Mouse (Mus musculus): ENCODE results near the gene Igsf8. TPM values are rescaled to one million over a fixed set of nuclear protein-coding genes. Genes with fewer than 3 reads are reported as not detected.
A peak's percentile ranks its signal among the peaks of the same experiment; 100 is the strongest.

The Igsf8 gene
- polyA plus RNA-seq, 1 experiment from 2014 or later: 45.4 TPM

GRCm38 (mm10) chr1:172317431-172317830 is 56.0 kb downstream of the Igsf8 start:
- no peak overlapping the region for H3K4me3 ChIP-seq
- no peak overlapping the region for H3K27ac ChIP-seq
- H3K9me3 ChIP-seq: no peaks in the 10 kb centered on the region
- ATAC-seq (ENCODE audit: insufficient number of reproducible peaks, insufficient read depth, low FRiP score, low TSS enrichment): no peak
- 0 out of 2 replicates have a peak overlapping the region, but pooled peaks have one; percentile 14 for H3K4me2 ChIP-seq (replicated peaks)
- peaks cover 18% of the 10 kb centered on the region for H3K4me1 ChIP-seq
- H3K9ac ChIP-seq: no peak overlapping the region
- H3K27me3 ChIP-seq: no peaks in the 10 kb centered on the region
- H3K36me3 ChIP-seq: peaks cover 15% of the 10 kb centered on the region; the same call in 1 of the 2 replicates
- WGBS: 47% methylated on average over 18 of the region's 18 CpGs

- H3K4me3 ChIP-seq: no peak overlapping the region
- ATAC-seq (ENCODE audit: insufficient number of reproducible peaks, insufficient read depth, low FRiP score, low TSS enrichment): no peak
- WGBS: 63% methylated on average over 15 of the region's 15 CpGs
- H3K4me2 ChIP-seq (replicated peaks): no peak overlapping the region
- no peaks in the 10 kb centered on the region for H3K9me3 ChIP-seq
- no peak overlapping the region for H3K27ac ChIP-seq
- no peak overlapping the region for H3K9ac ChIP-seq
- peaks cover 15% of the 10 kb centered on the region; the same call in 1 of the 2 replicates for H3K36me3 ChIP-seq
- H3K27me3 ChIP-seq: no peaks in the 10 kb centered on the region
- H3K4me1 ChIP-seq: peaks cover 13% of the 10 kb centered on the region
Measured at GRCm38 (mm10) chr1:172317946-172318345, 56.5 kb downstream of the Igsf8 start.

- Histone ChIP-seq H3K4me3 (no peak overlapping the region), H3K27me3 (no peaks in the 10 kb centered on the region), H3K4me2 (replicated peaks) (no peak overlapping the region), H3K27ac (no peak overlapping the region), H3K4me1 (peaks cover 7% of the 10 kb centered on the region), H3K9ac (no peak overlapping the region), H3K9me3 (no peaks in the 10 kb centered on the region), H3K36me3 (peaks cover 15% of the 10 kb centered on the region; the same call in 1 of the 2 replicates)
- no peak for ATAC-seq (ENCODE audit: insufficient number of reproducible peaks, insufficient read depth, low FRiP score, low TSS enrichment)
- 84% methylated on average over 19 of the region's 19 CpGs for WGBS
Measured at GRCm38 (mm10) chr1:172318424-172319035, 57.1 kb downstream of the Igsf8 start.

- H3K9ac ChIP-seq: no peak overlapping the region
- WGBS: 86% methylated on average over 7 of the region's 7 CpGs
- no peaks in the 10 kb centered on the region for H3K27me3 ChIP-seq
- H3K27ac ChIP-seq: no peak overlapping the region
- peaks cover 5% of the 10 kb centered on the region; the same call in 1 of the 2 replicates for H3K4me1 ChIP-seq
- H3K9me3 ChIP-seq: no peaks in the 10 kb centered on the region
- no peak overlapping the region for H3K4me3 ChIP-seq
- H3K4me2 ChIP-seq (replicated peaks): no peak overlapping the region
- ATAC-seq (ENCODE audit: insufficient number of reproducible peaks, insufficient read depth, low FRiP score, low TSS enrichment): no peak
- H3K36me3 ChIP-seq: peaks cover 15% of the 10 kb centered on the region; the same call in 1 of the 2 replicates
Measured at GRCm38 (mm10) chr1:172319346-172319745, 57.9 kb downstream of the Igsf8 start.

- H3K36me3 ChIP-seq: peaks cover 15% of the 10 kb centered on the region; the same call in 1 of the 2 replicates
- no peak for ATAC-seq (ENCODE audit: insufficient number of reproducible peaks, insufficient read depth, low FRiP score, low TSS enrichment)
- WGBS: 23% methylated on average over 5 of the region's 5 CpGs
- H3K27me3 ChIP-seq: peaks cover 2% of the 10 kb centered on the region; the same call in 1 of the 2 replicates
- no peak overlapping the region for H3K4me3 ChIP-seq
- H3K27ac ChIP-seq: no peak overlapping the region
- H3K4me2 ChIP-seq (replicated peaks): no peak overlapping the region
- no peaks in the 10 kb centered on the region for H3K9me3 ChIP-seq
- peaks cover 5% of the 10 kb centered on the region; the same call in 1 of the 2 replicates for H3K4me1 ChIP-seq
- no peak overlapping the region for H3K9ac ChIP-seq
Measured at GRCm38 (mm10) chr1:172319921-172320411, 58.5 kb downstream of the Igsf8 start.

DNA sequence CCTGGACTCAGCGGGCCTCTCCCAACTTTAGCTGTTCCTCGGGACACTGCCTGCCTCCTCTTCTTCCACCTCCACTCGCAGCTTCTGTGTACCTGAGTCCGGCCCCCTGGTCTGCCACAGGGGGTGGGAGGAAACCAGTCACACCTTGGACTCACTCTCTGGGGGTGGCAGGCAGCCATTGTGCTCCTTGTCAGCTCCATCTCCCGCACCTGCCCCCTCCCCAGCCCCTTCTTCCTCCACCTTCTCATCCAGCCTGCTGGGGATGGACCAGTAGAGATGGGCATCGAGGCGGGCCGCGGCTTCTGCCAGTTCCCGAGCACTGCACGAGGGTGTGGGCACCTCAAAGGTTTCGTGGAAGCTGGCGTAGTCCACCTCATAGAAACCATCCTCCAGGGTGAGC is 61.3 kb downstream of the Igsf8 start:
- Histone ChIP-seq H3K27me3 (peaks cover 30% of the 10 kb centered on the region), H3K9ac (no peak overlapping the region), H3K4me2 (replicated peaks) (no peak overlapping the region), H3K4me3 (no peak overlapping the region), H3K9me3 (no peaks in the 10 kb centered on the region), H3K36me3 (peaks cover 15% of the 10 kb centered on the region; the same call in 1 of the 2 replicates), H3K27ac (no peak overlapping the region), H3K4me1 (no peaks in the 10 kb centered on the region)
- 53% methylated on average over 13 of the region's 13 CpGs for WGBS
- no peak for ATAC-seq (ENCODE audit: insufficient number of reproducible peaks, insufficient read depth, low FRiP score, low TSS enrichment)

- 27% methylated on average over 5 of the region's 5 CpGs for WGBS
- H3K27ac ChIP-seq: no peak overlapping the region
- H3K4me1 ChIP-seq: no peaks in the 10 kb centered on the region
- H3K9me3 ChIP-seq: no peaks in the 10 kb centered on the region
- H3K9ac ChIP-seq: no peak overlapping the region
- ATAC-seq (ENCODE audit: insufficient number of reproducible peaks, insufficient read depth, low FRiP score, low TSS enrichment): no peak
- peaks cover 35% of the 10 kb centered on the region for H3K27me3 ChIP-seq
- H3K36me3 ChIP-seq: peaks cover 9% of the 10 kb centered on the region; the same call in 1 of the 2 replicates
- H3K4me3 ChIP-seq: no peak overlapping the region
- H3K4me2 ChIP-seq (replicated peaks): no peak overlapping the region
Measured at GRCm38 (mm10) chr1:172323298-172323697, 61.9 kb downstream of the Igsf8 start.

- Histone ChIP-seq H3K27ac (no peak overlapping the region), H3K4me2 (replicated peaks) (no peak overlapping the region), H3K9me3 (no peaks in the 10 kb centered on the region), H3K4me3 (no peak overlapping the region), H3K9ac (no peak overlapping the region), H3K36me3 (0 out of 2 replicates have a peak, but pooled peaks cover 6% of the 10 kb centered on the region), H3K27me3 (peaks cover 41% of the 10 kb centered on the region), H3K4me1 (no peaks in the 10 kb centered on the region)
- 53% methylated on average over 6 of the region's 6 CpGs for WGBS
- no peak for ATAC-seq (ENCODE audit: insufficient number of reproducible peaks, insufficient read depth, low FRiP score, low TSS enrichment)
Measured at GRCm38 (mm10) chr1:172323801-172324359, 62.4 kb downstream of the Igsf8 start.

DNA sequence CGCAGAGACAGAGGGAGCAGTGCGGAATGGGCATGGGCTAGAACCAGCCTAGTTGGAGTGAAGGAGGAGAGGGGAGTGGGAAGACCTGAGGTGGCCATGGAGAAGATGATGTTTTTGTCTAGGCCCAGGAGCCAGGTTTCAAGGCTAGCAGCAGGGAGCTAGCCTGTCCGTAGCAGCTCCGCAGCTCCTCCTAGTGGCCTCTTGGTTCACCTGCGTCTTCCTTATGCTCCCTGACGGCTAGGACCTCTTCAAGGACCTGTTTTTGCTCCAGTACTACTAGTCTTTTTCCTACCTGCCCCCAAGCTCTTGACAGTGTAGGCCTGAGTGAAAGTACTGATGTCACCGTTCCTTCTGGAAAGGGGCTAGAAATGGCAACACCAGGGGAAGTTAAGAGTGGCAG is 63.3 kb downstream of the Igsf8 start:
- no peaks in the 10 kb centered on the region for H3K9me3 ChIP-seq
- no peaks in the 10 kb centered on the region for H3K4me1 ChIP-seq
- 11% methylated on average over 7 of the region's 7 CpGs for whole genome bisulfite sequencing
- H3K36me3 ChIP-seq: 0 out of 2 replicates have a peak, but pooled peaks cover 6% of the 10 kb centered on the region
- no peak overlapping the region for H3K9ac ChIP-seq
- no peak overlapping the region for H3K4me3 ChIP-seq
- H3K27ac ChIP-seq: no peak overlapping the region
- no peak overlapping the region for H3K4me2 ChIP-seq (replicated peaks)
- ATAC-seq (ENCODE audit: insufficient number of reproducible peaks, insufficient read depth, low FRiP score, low TSS enrichment): 0 out of 2 replicates have a peak, but pooled peaks have one; percentile 17
- peaks cover 49% of the 10 kb centered on the region for H3K27me3 ChIP-seq

DNA sequence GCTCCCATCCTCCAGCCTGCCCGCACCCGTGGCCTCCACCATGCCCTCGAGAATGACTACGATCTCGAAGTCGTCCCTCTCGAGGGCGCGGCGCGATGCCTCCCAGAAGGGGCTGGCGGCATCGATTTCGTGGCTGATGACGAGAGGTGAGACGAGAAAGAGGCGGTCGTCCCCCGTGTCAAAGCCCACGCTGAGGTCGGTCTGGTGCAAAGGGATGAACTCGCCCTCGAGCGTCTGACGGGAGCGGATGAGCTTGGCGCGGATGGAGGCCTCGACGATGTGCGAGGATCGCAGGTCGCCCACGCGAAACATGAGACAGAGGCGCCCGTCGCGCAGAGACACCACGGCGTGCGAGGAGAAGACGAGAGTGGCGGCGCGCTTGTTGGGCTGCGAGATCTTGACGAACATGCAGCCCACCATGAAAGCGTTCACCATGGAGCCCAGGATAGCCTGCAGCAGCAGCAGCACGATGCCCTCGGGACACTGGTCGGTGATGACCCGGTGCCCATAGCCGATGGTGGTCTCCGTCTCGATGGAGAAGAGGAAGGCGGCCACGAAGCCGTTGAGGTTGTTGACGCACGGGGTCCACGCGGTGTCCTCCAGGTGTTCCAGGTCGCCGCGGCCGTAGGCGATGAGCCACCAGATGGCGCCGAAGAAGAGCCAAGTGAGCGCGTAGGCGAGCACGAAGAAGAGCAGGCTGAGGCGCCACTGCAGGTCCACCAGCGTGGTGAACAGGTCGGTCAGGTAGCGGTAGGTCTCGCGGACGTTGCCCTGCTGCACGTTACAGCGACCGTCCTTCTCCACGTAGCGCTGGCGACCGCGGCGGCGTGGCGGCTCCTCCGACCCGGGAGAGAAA is 64.5 kb downstream of the Igsf8 start:
- Histone ChIP-seq H3K27ac (no peak overlapping the region), H3K36me3 (0 out of 2 replicates have a peak, but pooled peaks cover 2% of the 10 kb centered on the region), H3K4me2 (replicated peaks) (peak overlapping the region; percentile 81), H3K9me3 (no peaks in the 10 kb centered on the region), H3K27me3 (peaks cover 55% of the 10 kb centered on the region), H3K4me1 (no peaks in the 10 kb centered on the region), H3K4me3 (peak overlapping the region; percentile 46), H3K9ac (0 out of 2 replicates have a peak overlapping the region, but pooled peaks have one; percentile 15)
- 22% methylated on average over 93 of the region's 94 CpGs for WGBS
- ATAC-seq (ENCODE audit: insufficient number of reproducible peaks, insufficient read depth, low FRiP score, low TSS enrichment): peak; percentile 58

DNA sequence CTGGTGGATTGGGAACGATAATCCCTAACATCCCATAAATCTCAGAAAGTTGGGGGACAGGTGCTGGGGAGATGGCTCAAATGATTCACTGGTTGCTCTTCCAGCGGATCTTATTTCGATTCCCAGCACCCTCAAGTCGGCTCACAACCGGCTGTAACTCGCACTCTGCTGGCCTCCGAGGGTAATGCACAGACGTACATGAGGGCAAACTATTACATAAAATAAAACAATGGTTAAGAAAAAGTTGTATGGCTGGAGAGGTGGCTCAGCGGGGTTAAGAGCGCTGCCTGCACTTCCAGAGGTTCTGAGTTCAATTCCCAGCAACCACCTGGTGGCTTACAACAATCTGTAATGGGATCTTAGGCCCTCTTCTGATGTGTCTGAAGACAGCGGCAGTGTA is 65.2 kb downstream of the Igsf8 start:
- Histone ChIP-seq H3K4me1 (no peaks in the 10 kb centered on the region), H3K9ac (no peak overlapping the region), H3K27ac (no peak overlapping the region), H3K4me2 (replicated peaks) (peak overlapping the region; percentile 81), H3K27me3 (peaks cover 58% of the 10 kb centered on the region), H3K36me3 (no peaks in the 10 kb centered on the region), H3K9me3 (no peaks in the 10 kb centered on the region), H3K4me3 (peak overlapping the region; percentile 46)
- ATAC-seq (ENCODE audit: insufficient number of reproducible peaks, insufficient read depth, low FRiP score, low TSS enrichment): no peak
- 62% methylated on average over 11 of the region's 11 CpGs for WGBS
